Mouse (Mus musculus) right cerebral cortex, postnatal 25 days (tissue): ENCODE measurements around the gene Lcor.

Experiments used
- DNase-seq: peaks from one replicate; pipeline ENCODE4 v3.0.0; 2022

Lcor gene

GRCm38 (mm10) chr19:41482190-41482908 is at the start of gene Lcor:
TSS of gene Lcor (plus strand) at chr19:41482637.
- peak; percentile 89 for DNase-seq

DNA sequence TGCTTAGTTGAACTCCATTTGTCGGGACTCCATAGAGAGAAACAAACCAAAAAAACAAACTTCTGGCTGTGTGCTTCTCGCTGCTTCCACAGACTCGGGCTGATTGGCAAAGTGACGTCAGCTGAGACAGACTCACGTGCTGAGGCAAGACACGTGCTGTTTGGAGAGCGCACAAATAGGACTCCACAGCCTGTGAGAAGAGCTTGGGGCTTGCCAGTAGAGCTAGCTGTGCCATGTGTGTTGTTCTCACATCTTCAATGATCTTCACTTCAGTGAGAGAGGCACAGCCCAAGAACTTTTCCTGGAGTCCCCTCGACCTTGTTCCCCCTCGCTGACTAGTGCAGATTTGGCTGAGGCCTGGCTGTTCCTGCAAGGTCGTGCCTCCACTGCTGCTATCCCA is 47.1 kb upstream of the Lcor start:
- no peak for DNase-seq

DNA sequence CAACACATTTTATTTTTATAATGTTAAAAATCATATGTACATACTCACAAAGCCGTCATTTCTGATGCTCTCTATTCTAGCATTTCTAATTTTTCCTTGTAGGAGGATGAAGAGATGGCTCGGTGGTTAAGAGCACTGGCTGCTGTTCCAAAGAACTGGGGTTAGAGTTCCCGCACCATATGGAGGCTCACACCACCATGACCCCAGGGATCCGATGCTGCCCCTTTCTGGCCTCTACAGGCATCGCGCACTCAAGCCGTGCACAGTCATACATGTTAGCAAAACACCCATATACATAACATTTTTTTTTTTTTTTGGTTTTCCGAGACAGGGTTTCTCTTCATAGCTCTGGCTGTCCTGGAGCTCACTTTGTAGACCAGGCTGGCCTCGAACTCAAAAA is 46.0 kb upstream of the Lcor start:
- no peak for DNase-seq

- DNase-seq, result no peak
Observed at GRCm38 (mm10) chr19:41438953-41439352, 43.5 kb upstream of the Lcor start.

- DNase-seq, result no peak
Observed at GRCm38 (mm10) chr19:41441446-41441845, 41.0 kb upstream of the Lcor start.

DNA sequence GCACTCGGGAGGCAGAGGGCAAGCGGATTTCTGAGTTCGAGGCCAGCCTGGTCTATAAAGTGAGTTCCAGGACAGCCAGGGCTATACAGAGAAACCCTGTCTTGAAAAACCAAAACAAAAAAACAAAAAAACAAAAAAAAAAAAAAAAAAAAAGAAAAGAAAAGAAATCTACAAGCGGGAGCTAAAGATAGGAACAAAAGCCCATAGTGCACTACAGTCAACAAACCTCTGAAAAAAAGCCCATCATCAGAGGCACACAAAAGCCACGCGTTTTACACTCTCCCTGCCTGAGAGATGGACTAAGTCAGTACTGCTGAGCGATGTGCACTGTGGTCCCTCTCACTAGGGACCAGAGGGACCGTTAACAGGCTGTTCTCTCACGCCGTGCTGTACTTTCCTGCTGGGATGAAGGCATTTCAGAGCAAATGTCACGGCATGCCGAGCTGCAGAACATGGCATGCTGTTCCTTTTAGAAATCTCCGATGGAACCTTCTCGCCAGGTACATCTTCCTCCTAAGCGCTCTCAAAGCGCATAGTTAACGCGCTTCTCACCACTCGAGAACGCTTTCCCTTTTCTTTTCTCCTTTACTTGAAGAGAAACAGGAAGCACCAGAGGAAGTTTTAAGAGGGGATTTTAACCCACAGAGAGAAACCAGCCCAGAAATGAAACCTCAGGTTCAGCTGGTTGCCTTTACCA is 40.4 kb upstream of the Lcor start:
- peak; percentile 9 for DNase-seq

- DNase-seq, result peak; percentile 24
Observed at GRCm38 (mm10) chr19:41442608-41442969, 39.8 kb upstream of the Lcor start.

DNA sequence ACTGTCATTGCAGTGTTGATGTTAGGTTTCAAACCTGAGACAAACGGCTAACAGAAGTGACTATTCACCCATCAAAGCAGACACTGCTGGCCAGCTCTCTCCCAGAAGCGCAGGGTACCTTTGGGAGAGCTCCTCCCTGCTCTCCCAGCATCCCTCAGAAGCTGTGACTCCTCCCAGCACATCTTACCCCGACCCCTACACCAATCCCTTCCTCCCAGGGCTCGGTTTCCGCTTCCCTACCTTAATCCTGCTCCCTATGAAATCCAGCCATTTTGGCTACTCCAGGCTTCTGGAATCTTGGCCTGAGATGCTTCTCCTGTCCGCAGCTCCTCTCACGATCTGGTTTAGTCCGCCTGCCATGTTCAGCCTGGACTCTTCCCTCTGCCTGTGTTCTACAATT is 37.9 kb upstream of the Lcor start:
- DNase-seq, result no peak

GRCm38 (mm10) chr19:41445013-41445610 is 37.3 kb upstream of the Lcor start:
- no peak for DNase-seq

GRCm38 (mm10) chr19:41445723-41446122 is 36.7 kb upstream of the Lcor start:
- no peak for DNase-seq

DNA sequence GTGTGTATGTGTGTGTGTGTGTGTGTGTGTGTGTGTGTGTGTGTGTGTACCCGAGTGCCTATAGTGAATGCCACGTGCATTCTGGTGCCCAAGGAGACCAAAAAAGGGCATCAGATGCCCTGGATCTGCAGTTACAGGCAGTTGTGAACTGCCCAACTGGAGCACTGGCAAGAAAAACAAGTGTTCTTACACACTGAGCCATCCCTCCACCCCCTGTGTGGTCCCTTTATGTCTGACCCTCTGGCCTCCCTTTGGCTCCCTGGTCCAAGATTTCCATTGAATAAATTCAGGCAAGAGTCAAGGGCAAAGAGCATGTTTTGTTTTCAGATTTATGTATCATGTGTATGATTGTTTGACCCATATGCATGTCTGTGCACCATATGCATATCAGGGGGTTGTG is 35.3 kb upstream of the Lcor start:
- no peak for DNase-seq

DNA sequence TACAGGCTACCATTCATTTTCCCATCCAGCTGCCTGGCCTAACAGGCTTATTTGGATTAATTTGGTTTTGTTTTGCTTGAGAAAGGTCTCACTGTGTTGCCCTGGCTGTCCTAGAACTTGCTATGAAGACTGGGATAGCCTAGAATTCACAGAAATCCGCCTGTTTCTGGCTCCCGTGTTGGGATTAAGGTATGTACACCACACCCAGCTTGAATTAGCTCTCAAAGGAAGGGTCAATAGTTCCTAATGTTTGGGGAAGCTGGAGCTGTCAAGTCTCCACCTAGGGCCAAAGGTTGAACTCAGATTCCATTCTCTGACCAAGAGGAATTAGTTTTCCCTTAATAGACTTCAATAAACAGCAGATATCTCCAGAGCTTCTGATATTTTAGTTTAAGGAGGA is 34.7 kb upstream of the Lcor start:
- no peak for DNase-seq

DNA sequence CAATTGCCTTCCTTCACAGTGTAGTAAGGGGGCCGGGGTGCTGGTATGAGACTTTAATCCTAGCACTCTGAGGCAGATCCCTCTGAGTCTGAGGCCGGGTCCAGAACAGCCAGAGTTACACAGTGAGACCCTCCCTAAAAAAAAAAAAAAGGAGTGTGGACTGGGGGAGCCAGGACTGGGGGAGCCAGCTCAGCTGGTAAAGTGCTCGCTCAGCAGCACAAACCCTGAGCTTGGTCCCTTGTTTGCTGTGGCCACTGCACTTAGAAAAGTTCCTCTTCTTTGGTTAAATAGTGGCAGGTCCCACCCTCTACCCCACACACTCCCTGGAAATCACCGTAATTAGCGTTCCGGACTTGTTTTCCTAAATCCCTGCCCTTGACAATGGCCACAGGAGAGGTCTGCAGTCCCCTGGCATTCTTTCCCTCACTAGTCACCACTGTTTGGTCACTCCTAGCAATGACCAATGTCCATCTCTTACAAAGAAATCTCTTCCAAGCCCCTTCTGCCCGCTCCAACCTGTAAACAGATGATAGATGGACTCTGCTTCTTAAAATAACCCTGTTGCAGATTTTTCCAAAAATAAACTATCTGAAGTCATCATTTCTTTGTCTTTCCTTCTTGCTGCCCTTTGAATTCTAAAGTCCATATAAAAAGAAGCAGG is 32.9 kb upstream of the Lcor start:
- no peak for DNase-seq

- no peak for DNase-seq
Observed at GRCm38 (mm10) chr19:41452166-41452565, 30.3 kb upstream of the Lcor start.

- DNase-seq, result no peak
Observed at GRCm38 (mm10) chr19:41454601-41455000, 27.8 kb upstream of the Lcor start.

- no peak for DNase-seq
Observed at GRCm38 (mm10) chr19:41455091-41455626, 27.3 kb upstream of the Lcor start.

- no peak for DNase-seq
Observed at GRCm38 (mm10) chr19:41457181-41457580, 25.3 kb upstream of the Lcor start.

DNA sequence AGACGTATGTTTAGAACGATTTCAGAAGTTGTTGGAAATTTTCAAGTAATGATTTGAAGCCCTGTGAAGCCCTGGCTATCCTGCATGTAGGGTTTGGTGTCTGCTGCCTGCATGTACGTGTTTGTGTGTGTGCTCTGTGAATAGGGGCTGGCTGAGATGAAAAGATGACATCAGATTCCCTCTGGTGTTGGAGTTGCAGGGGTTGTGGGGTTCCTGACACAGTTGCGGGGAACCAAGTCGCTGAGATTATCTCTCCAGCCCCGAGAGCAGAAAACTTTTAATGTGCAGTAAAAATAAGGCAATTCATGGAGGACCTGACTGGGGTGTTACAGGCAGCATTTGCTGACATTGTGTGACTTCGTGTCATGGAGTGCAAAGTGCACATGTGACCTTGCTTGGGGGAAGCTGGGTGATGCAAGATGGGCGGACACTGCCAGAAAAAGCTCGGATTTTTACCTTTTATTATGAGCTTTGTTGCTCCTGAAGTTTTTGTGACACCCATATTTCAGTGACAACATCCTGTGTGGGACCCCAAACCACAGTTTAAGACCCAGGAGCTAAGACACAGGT is 20.2 kb upstream of the Lcor start:
- DNase-seq, result no peak

DNA sequence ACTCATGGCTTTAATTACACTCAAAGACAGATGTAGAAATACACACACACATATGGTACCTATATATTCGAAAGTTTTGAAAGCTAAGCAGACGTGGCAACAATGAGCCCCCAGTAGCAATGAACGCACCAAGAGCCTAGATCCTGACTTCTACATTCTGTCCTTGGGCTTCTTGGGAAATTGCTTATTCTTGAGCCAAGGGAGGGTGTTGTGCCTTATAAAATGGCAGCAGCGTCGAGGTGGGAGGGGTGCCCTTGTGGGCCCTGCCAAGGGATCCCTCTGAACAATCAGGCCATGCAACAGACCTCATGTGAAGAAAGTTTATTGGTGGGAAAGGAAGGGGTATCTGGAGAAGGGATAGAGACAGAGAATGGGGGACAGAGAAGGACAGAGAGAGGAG is 18.6 kb upstream of the Lcor start:
- no peak for DNase-seq

DNA sequence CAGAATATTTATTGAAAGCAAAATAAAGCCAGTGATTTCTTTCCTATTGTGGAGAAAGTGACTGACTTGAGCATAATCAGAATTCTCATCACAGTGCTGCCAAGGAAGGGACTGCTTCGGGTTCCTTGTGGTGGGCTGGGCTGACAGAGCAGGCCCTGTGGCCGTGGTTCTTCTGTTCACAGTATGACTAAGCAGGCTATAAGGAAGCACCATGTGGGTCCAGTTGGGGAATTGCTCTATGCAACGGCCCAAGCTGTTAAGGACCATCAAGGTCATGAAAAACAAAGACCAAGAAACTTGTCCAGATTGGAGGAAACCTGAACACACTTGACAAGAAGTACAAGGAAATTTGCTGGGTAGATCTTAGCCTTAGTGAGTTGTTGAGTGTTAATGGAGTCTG is 16.0 kb upstream of the Lcor start:
- DNase-seq, result no peak

- DNase-seq, result no peak
Observed at GRCm38 (mm10) chr19:41473566-41474135, 8.8 kb upstream of the Lcor start.

- no peak for DNase-seq
Observed at GRCm38 (mm10) chr19:41474943-41475342, 7.5 kb upstream of the Lcor start.
